Mouse (Mus musculus) embryonic facial prominence, embryonic 15.5 days (tissue): ENCODE measurements at regions not wholly inside any gene's neighbourhood (a gene's known extent, or its start where the extent isn't known, plus 50 kb on each side); places are given as distances from the start of the nearest gene placed in this dataset.

Experiments
- ATAC-seq: fragments of 200-750 bp; cut with Nextera tagmentation; 2 replicates; pipeline ENCODE4 v1.8.0; 2017; ENCODE audit warnings: low read depth, moderate TSS enrichment; ENCODE audit not compliant: insufficient number of reproducible peaks, low FRiP score, low TSS enrichment
- H3K27ac ChIP-seq: fragments of 300-500 bp; sonication (generic); replicated peaks from 2 replicates; pipeline ENCODE4 v1.5.1; 2015; ENCODE audit warnings: mild to moderate bottlenecking, inconsistent platforms
- H3K27me3 ChIP-seq: fragments of 300-500 bp; sonication (generic); 2 replicates; pipeline ENCODE4 v1.6.1; 2015; ENCODE audit warnings: inconsistent platforms
- H3K36me3 ChIP-seq: fragments of 300-500 bp; sonication (generic); 2 replicates; pipeline ENCODE4 v1.6.1; 2015; ENCODE audit warnings: mild to moderate bottlenecking, inconsistent platforms
- H3K4me1 ChIP-seq: fragments of 300-500 bp; sonication (generic); 2 replicates; pipeline ENCODE4 v1.6.1; 2015; ENCODE audit warnings: inconsistent platforms
- H3K4me2 ChIP-seq: fragments of 300-500 bp; sonication (generic); replicated peaks from 2 replicates; pipeline ENCODE4 v1.6.1; 2015; ENCODE audit warnings: mild to moderate bottlenecking, inconsistent platforms
- H3K4me3 ChIP-seq: fragments of 300-500 bp; sonication (generic); replicated peaks from 2 replicates; pipeline ENCODE4 v1.5.1; 2015; ENCODE audit warnings: mild to moderate bottlenecking, inconsistent platforms
- H3K9ac ChIP-seq: fragments of 300-500 bp; sonication (generic); 2 replicates; pipeline ENCODE4 v1.6.1; 2015; ENCODE audit warnings: inconsistent platforms
- H3K9me3 ChIP-seq: fragments of 300-500 bp; sonication (generic); replicated peaks from 2 replicates; pipeline ENCODE4 v1.6.1; 2016; ENCODE audit warnings: inconsistent platforms
- WGBS: fragments of 180-500 bp; shearing (Covaris S2); methylation state at CpG from one replicate; pipeline ENCODE4 v1.1.7; 2015; 5-methylcytosine and 5-hydroxymethylcytosine counted together

GRCm38 (mm10) chr19:32940806-32941205 lies 183.5 kb downstream of the Pten start:
- Histone ChIP-seq H3K27me3 (no peaks in the 10 kb centered on the region), H3K9ac (no peak overlapping the region), H3K9me3 (no peaks in the 10 kb centered on the region), H3K4me2 (no peak overlapping the region), H3K36me3 (no peaks in the 10 kb centered on the region), H3K4me3 (no peak overlapping the region), H3K27ac (no peak overlapping the region), H3K4me1 (no peaks in the 10 kb centered on the region)
- ATAC-seq, result no peak
- WGBS, result 75% methylated on average over 6 of the region's 6 CpGs

- no peak for ATAC-seq
- Histone ChIP-seq H3K4me1 (no peaks in the 10 kb centered on the region), H3K9me3 (no peaks in the 10 kb centered on the region), H3K9ac (no peak overlapping the region), H3K4me2 (no peak overlapping the region), H3K27ac (no peak overlapping the region), H3K27me3 (no peaks in the 10 kb centered on the region), H3K36me3 (no peaks in the 10 kb centered on the region), H3K4me3 (no peak overlapping the region)
- 71% methylated on average over 2 of the region's 2 CpGs for WGBS
Measured at GRCm38 (mm10) chr19:32943594-32944230, 186.4 kb downstream of the Pten start.

GRCm38 (mm10) chr19:32947081-32947855 lies 190.0 kb downstream of the Pten start:
- no peaks in the 10 kb centered on the region for H3K4me1 ChIP-seq
- WGBS, result 55% methylated on average over 12 of the region's 12 CpGs
- no peaks in the 10 kb centered on the region for H3K36me3 ChIP-seq
- H3K4me2 ChIP-seq, result no peak overlapping the region
- no peak for ATAC-seq
- H3K27ac ChIP-seq, result no peak overlapping the region
- H3K9me3 ChIP-seq, result no peaks in the 10 kb centered on the region
- no peak overlapping the region for H3K9ac ChIP-seq
- no peaks in the 10 kb centered on the region for H3K27me3 ChIP-seq
- H3K4me3 ChIP-seq, result no peak overlapping the region

- Histone ChIP-seq H3K36me3 (no peaks in the 10 kb centered on the region), H3K4me3 (no peak overlapping the region), H3K9me3 (no peaks in the 10 kb centered on the region), H3K4me2 (no peak overlapping the region), H3K27me3 (no peaks in the 10 kb centered on the region), H3K27ac (no peak overlapping the region), H3K9ac (no peak overlapping the region), H3K4me1 (no peaks in the 10 kb centered on the region)
- WGBS, result 65% methylated on average over 3 of the region's 3 CpGs
- ATAC-seq, result no peak
Measured at GRCm38 (mm10) chr19:32950252-32950651, 193.0 kb downstream of the Pten start.

- no peak overlapping the region for H3K9ac ChIP-seq
- no peaks in the 10 kb centered on the region for H3K27me3 ChIP-seq
- WGBS, result 78% methylated on average over 1 of the region's 1 CpGs
- H3K4me2 ChIP-seq, result no peak overlapping the region
- no peak overlapping the region for H3K27ac ChIP-seq
- ATAC-seq, result no peak
- no peaks in the 10 kb centered on the region for H3K9me3 ChIP-seq
- 0 out of 2 replicates have a peak, but pooled peaks cover 2% of the 10 kb centered on the region for H3K4me1 ChIP-seq
- H3K4me3 ChIP-seq, result no peak overlapping the region
- no peaks in the 10 kb centered on the region for H3K36me3 ChIP-seq
Measured at GRCm38 (mm10) chr19:32950794-32951193, 193.5 kb downstream of the Pten start.

- 72% methylated on average over 4 of the region's 4 CpGs for WGBS
- H3K27ac ChIP-seq, result no peak overlapping the region
- no peak overlapping the region for H3K9ac ChIP-seq
- no peaks in the 10 kb centered on the region for H3K9me3 ChIP-seq
- H3K4me3 ChIP-seq, result no peak overlapping the region
- no peak for ATAC-seq
- H3K4me2 ChIP-seq, result no peak overlapping the region
- H3K27me3 ChIP-seq, result no peaks in the 10 kb centered on the region
- no peaks in the 10 kb centered on the region for H3K36me3 ChIP-seq
- peaks cover 17% of the 10 kb centered on the region; the same call in 1 of the 2 replicates for H3K4me1 ChIP-seq
Measured at GRCm38 (mm10) chr19:32952425-32952824, 195.1 kb downstream of the Pten start.

- H3K4me2 ChIP-seq, result no peak overlapping the region
- WGBS, result 67% methylated on average over 11 of the region's 11 CpGs
Measured at GRCm38 (mm10) chr19:32952928-32953687, 195.8 kb downstream of the Pten start.

GRCm38 (mm10) chr19:32954001-32954605 lies 196.8 kb downstream of the Pten start:
- Histone ChIP-seq H3K27me3 (no peaks in the 10 kb centered on the region), H3K4me3 (no peak overlapping the region), H3K27ac (no peak overlapping the region), H3K4me1 (peaks cover 18% of the 10 kb centered on the region; the same call in 1 of the 2 replicates), H3K9ac (no peak overlapping the region), H3K36me3 (no peaks in the 10 kb centered on the region), H3K9me3 (no peaks in the 10 kb centered on the region), H3K4me2 (no peak overlapping the region)
- 41% methylated on average over 4 of the region's 4 CpGs for WGBS
- no peak for ATAC-seq

More at GRCm38 (mm10) chr19:32952928-32953687, 195.8 kb downstream of the Pten start:
- no peaks in the 10 kb centered on the region for H3K36me3 ChIP-seq
- no peak overlapping the region for H3K27ac ChIP-seq
- ATAC-seq, result no peak
- no peaks in the 10 kb centered on the region for H3K9me3 ChIP-seq
- H3K4me3 ChIP-seq, result no peak overlapping the region
- H3K27me3 ChIP-seq, result no peaks in the 10 kb centered on the region
- no peak overlapping the region for H3K9ac ChIP-seq
- H3K4me1 ChIP-seq, result peaks cover 18% of the 10 kb centered on the region; the same call in 1 of the 2 replicates

GRCm38 (mm10) chr19:32954942-32955341 lies 197.6 kb downstream of the Pten start:
- no peak overlapping the region for H3K9ac ChIP-seq
- no peaks in the 10 kb centered on the region for H3K27me3 ChIP-seq
- H3K4me2 ChIP-seq, result no peak overlapping the region
- ATAC-seq, result no peak
- peaks cover 18% of the 10 kb centered on the region; the same call in 1 of the 2 replicates for H3K4me1 ChIP-seq
- H3K27ac ChIP-seq, result no peak overlapping the region
- no peak overlapping the region for H3K4me3 ChIP-seq
- H3K36me3 ChIP-seq, result no peaks in the 10 kb centered on the region
- no peaks in the 10 kb centered on the region for H3K9me3 ChIP-seq
- 96% methylated on average over 3 of the region's 3 CpGs for WGBS

GRCm38 (mm10) chr19:32956143-32956915 lies 199.0 kb downstream of the Pten start:
- Histone ChIP-seq H3K4me1 (peaks cover 18% of the 10 kb centered on the region; the same call in 1 of the 2 replicates), H3K4me3 (peak overlapping the region; percentile 29), H3K36me3 (no peaks in the 10 kb centered on the region), H3K9me3 (no peaks in the 10 kb centered on the region), H3K27me3 (no peaks in the 10 kb centered on the region), H3K4me2 (peak overlapping the region; percentile 43), H3K27ac (no peak overlapping the region), H3K9ac (no peak overlapping the region)
- WGBS, result 8% methylated on average over 9 of the region's 9 CpGs
- ATAC-seq, result no peak
